Mouse (Mus musculus) heart, embryonic 10.5 days (tissue): ENCODE data around the gene Rrnad1. TPM values are rescaled to one million over a fixed set of nuclear protein-coding genes. Genes with fewer than 3 reads are reported as not detected.

Source experiments
- DNase-seq: peaks from one replicate; pipeline ENCODE4 v3.0.0-alpha.2; 2017; ENCODE audit warnings: low spot score
- H3K27ac ChIP-seq: fragments of 300-500 bp; sonication (generic); 2 replicates; pipeline ENCODE4 v1.5.1; 2016; ENCODE audit warnings: mild to moderate bottlenecking
- H3K27me3 ChIP-seq: fragments of 300-500 bp; sonication (generic); 2 replicates; pipeline ENCODE4 v1.6.1; 2016; ENCODE audit warnings: mild to moderate bottlenecking; ENCODE audit not compliant: poor library complexity, insufficient read depth, severe bottlenecking
- H3K36me3 ChIP-seq: fragments of 300-500 bp; sonication (generic); 2 replicates; pipeline ENCODE4 v1.6.1; 2016; ENCODE audit warnings: mild to moderate bottlenecking, moderate library complexity
- H3K4me1 ChIP-seq: fragments of 300-500 bp; sonication (generic); 2 replicates; pipeline ENCODE4 v1.6.1; 2016; ENCODE audit warnings: mild to moderate bottlenecking
- H3K4me3 ChIP-seq: fragments of 300-500 bp; sonication (generic); 2 replicates; pipeline ENCODE4 v1.5.1; 2016; ENCODE audit warnings: mild to moderate bottlenecking, moderate library complexity
- H3K9me3 ChIP-seq: fragments of 300-500 bp; sonication (generic); 2 replicates; pipeline ENCODE4 v1.6.1; 2016; ENCODE audit warnings: mild to moderate bottlenecking, moderate library complexity
- WGBS: fragments of 180-500 bp; shearing (Covaris S2); methylation state at CpG from one replicate; pipeline ENCODE4 v1.1.7; 2016; 5-methylcytosine and 5-hydroxymethylcytosine counted together
- polyA plus RNA-seq: library from polyadenylated mRNA; unstranded; fragments of >200 nt; fragmentation: Nextera tagmentation; extraction: Ambion mirVana; gene quantifications from 2 replicates; pipeline ENCODE4 v1.2.1, GENCODE M21; 2016

Rrnad1 gene
- polyA plus RNA-seq, 1 experiment from 2014 or later: 21.0 TPM

DNA sequence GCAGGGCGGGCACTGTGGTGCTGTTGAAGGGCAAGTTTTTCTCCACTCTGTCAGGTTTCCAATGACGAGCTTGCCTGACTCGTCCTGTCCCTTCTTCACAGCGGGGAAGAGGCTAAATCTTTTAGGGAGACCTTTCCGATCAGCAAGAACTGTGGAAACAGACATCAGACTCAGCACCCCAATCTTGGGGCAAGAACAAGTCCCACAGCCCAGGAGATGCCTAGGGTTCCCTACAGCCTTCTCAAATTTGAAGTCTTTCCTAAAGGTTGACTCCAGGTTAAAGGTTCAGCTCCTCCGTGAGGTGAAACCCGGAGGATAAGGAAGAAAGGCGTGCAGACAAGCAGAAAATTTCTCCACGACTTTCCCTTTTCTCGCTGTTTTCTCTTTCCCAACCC, 29.7 kb upstream of the Rrnad1 start:
- H3K27ac ChIP-seq: peak overlapping the region; percentile 93
- no peaks in the 10 kb centered on the region for H3K36me3 ChIP-seq
- WGBS: 6% methylated on average over 10 of the region's 10 CpGs
- H3K9me3 ChIP-seq: no peaks in the 10 kb centered on the region
- DNase-seq: peak; percentile 74
- peak overlapping the region; percentile 65 for H3K4me3 ChIP-seq
- H3K27me3 ChIP-seq: peaks cover 10% of the 10 kb centered on the region; the same call in 1 of the 2 replicates
- H3K4me1 ChIP-seq: peaks cover 33% of the 10 kb centered on the region

DNA sequence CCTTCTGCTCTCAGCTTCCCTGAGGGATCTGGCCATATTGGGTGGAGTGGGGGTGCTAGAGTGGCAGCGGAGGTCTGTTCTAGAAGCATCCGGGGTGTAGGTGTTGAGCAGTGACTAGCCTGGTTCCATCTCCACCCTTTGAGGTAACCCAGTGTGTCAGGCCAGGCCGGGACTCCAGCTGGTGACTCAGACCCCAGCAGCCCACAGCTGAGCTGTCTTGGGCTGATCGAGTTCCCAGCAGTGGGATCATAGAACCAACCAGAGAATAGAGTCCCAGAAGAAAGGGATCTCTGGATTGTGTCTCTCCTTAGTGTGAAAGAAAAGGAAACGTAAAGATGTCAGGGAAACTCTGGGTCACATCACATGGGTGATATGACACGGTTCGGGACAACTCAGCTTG, 28.9 kb upstream of the Rrnad1 start:
- Histone ChIP-seq H3K4me3 (no peak overlapping the region), H3K36me3 (0 out of 2 replicates have a peak, but pooled peaks cover 2% of the 10 kb centered on the region), H3K27me3 (peaks cover 10% of the 10 kb centered on the region; the same call in 1 of the 2 replicates), H3K27ac (peak overlapping the region; percentile 93; the same call in 1 of the 2 replicates), H3K4me1 (peaks cover 33% of the 10 kb centered on the region), H3K9me3 (no peaks in the 10 kb centered on the region)
- WGBS: 54% methylated on average over 7 of the region's 7 CpGs
- peak; percentile 73 for DNase-seq

DNA sequence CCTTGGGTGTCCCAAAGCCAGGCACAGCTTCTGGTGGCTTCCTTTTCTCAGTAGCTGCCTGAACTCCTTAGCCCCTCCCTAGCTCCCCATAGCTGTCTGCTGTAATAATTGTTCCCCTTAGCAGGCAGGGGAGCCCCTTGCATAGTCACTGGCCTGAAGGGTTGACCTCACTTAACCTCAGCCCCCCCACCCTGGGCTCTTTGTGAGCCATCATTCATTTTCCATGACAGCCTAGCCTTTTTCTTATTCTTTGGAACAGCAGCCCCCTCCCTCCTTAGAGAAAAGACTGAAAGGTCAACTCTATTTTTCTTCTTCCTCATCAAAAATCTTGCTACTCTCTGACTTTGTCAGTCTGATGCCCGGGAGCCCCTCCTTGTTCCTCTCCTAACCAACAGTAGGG, 28.4 kb upstream of the Rrnad1 start:
- WGBS: 58% methylated on average over 1 of the region's 1 CpGs
- Histone ChIP-seq H3K36me3 (0 out of 2 replicates have a peak, but pooled peaks cover 5% of the 10 kb centered on the region), H3K4me1 (peaks cover 33% of the 10 kb centered on the region), H3K9me3 (no peaks in the 10 kb centered on the region), H3K4me3 (no peak overlapping the region), H3K27me3 (peaks cover 10% of the 10 kb centered on the region; the same call in 1 of the 2 replicates), H3K27ac (peak overlapping the region; percentile 72)
- DNase-seq: no peak

DNA sequence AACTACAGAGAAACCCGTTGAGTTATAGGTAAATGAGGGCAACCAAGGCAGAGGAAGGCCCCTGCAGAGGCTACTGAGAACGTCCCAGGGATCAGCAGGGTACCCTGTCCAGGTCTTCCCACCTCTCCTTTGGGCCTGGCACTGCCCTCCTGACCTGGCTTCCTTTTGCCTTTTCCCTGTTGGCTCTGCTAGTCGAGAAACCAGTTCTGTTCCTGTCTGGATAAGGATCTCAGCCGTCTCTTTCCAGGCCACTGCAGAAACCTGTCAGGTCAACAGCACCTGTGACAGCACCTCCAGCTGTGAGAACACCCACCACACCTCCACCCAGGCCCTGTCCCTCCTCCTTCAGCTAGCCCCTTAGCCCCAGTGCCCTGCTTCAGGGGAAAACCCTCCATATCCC, 28.0 kb upstream of the Rrnad1 start:
- 15% methylated on average over 4 of the region's 4 CpGs for WGBS
- Histone ChIP-seq H3K27me3 (peaks cover 10% of the 10 kb centered on the region; the same call in 1 of the 2 replicates), H3K9me3 (no peaks in the 10 kb centered on the region), H3K36me3 (0 out of 2 replicates have a peak, but pooled peaks cover 5% of the 10 kb centered on the region), H3K4me3 (no peak overlapping the region), H3K4me1 (peaks cover 33% of the 10 kb centered on the region), H3K27ac (peak overlapping the region; percentile 72)
- DNase-seq: no peak

DNA sequence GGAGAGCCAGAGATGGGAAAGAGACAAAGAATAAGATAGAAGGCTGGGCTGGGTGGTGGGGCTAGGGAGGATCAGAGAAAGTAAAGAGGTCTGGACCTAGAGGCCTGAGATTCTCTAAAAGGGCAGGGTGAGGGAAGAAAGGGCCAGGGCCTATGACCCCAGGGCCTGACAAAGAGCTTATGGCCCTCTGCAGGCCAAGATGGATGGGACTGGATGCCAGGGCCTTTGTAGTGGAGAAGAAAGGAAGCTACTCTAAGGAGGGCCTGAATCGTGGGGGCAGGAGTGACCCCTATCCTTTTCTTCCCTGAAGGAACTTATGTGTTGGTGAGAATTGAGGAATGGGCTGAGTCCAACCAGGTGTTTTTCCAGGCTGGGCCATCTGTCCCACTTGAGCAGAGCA, 27.5 kb upstream of the Rrnad1 start:
- Histone ChIP-seq H3K27me3 (peaks cover 10% of the 10 kb centered on the region; the same call in 1 of the 2 replicates), H3K27ac (peak overlapping the region; percentile 72), H3K4me1 (peaks cover 36% of the 10 kb centered on the region), H3K9me3 (no peaks in the 10 kb centered on the region), H3K4me3 (no peak overlapping the region), H3K36me3 (0 out of 2 replicates have a peak, but pooled peaks cover 5% of the 10 kb centered on the region)
- DNase-seq: no peak
- 18% methylated on average over 1 of the region's 1 CpGs for WGBS

DNA sequence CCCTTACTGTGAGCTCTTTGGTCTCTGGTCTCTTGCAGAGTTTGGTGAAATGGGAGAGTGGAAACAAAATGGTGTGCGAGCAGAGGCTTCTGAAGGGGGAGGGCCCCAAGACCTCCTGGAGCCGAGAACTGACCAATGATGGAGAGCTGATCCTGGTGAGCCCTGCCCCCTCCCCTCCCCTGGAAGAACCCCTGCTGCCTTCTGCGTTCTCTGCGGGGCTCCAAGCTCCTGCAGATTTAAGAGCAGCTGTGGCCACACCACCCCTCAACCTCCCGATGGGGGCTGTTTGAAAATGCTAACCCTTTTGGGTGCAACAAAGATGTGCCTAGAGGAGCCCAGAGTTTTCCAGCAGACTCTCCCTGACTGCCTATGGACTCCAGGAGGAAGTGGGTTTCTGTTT, 21.9 kb upstream of the Rrnad1 start:
- H3K9me3 ChIP-seq: no peaks in the 10 kb centered on the region
- peak overlapping the region; percentile 60 for H3K4me3 ChIP-seq
- H3K36me3 ChIP-seq: 0 out of 2 replicates have a peak, but pooled peaks cover 5% of the 10 kb centered on the region
- H3K27ac ChIP-seq: peak overlapping the region; percentile 84
- 0% methylated on average over 5 of the region's 5 CpGs for WGBS
- DNase-seq: peak; percentile 89
- H3K27me3 ChIP-seq: peaks cover 52% of the 10 kb centered on the region
- H3K4me1 ChIP-seq: peaks cover 53% of the 10 kb centered on the region

DNA sequence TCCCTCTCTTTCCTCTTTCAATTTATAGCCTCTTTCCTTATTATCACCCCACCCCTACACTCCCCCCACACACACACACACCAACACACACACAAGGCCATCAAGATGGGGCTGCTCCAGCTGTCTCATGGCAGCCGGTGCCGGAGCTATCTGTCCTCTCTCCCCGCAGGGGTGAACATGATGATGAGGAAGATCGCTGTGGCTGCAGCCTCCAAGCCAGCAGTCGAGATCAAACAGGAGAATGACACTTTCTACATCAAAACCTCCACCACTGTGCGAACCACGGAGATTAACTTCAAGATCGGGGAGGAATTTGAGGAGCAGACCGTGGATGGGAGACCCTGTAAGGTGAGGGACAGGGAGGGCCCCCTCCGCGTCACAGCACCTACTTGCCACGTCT, 21.4 kb upstream of the Rrnad1 start:
- peaks cover 58% of the 10 kb centered on the region for H3K4me1 ChIP-seq
- 7% methylated on average over 12 of the region's 12 CpGs for WGBS
- H3K27me3 ChIP-seq: peaks cover 57% of the 10 kb centered on the region
- H3K9me3 ChIP-seq: no peaks in the 10 kb centered on the region
- H3K36me3 ChIP-seq: 0 out of 2 replicates have a peak, but pooled peaks cover 5% of the 10 kb centered on the region
- DNase-seq: no peak
- peak overlapping the region; percentile 84 for H3K27ac ChIP-seq
- H3K4me3 ChIP-seq: peak overlapping the region; percentile 60

DNA sequence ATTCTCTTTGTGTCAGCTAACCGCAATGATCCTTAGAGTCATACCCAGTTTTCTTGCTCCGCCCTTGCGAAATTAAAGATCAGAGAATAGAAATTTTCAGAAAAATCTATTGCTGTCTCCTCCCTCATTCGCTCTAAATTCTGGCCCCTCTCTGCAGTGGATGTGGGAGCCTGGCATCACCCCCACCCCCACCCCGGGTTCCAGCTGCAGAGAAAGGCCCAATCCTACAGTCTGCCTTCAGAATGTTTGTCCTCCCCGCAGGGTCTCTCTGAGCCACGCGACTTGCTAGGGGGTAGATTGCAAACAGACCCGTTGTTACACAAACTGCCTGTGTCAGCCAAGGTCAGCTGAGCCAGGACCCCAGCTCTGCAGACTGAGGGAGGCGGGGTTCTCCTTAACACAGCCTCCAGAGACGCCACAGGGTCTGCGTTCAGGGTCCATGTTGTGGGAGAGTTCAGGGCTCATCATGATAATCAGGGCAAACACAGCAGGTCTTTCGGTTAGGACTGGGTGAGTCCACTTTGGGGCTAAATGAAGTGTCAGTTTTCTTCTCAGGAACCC, 19.5 kb upstream of the Rrnad1 start:
- peak overlapping the region; percentile 79 for H3K27ac ChIP-seq
- 0 out of 2 replicates have a peak, but pooled peaks cover 5% of the 10 kb centered on the region for H3K36me3 ChIP-seq
- H3K4me1 ChIP-seq: peaks cover 76% of the 10 kb centered on the region
- H3K9me3 ChIP-seq: no peaks in the 10 kb centered on the region
- WGBS: 10% methylated on average over 13 of the region's 13 CpGs
- H3K27me3 ChIP-seq: peaks cover 70% of the 10 kb centered on the region
- H3K4me3 ChIP-seq: peak overlapping the region; percentile 62
- no peak for DNase-seq

DNA sequence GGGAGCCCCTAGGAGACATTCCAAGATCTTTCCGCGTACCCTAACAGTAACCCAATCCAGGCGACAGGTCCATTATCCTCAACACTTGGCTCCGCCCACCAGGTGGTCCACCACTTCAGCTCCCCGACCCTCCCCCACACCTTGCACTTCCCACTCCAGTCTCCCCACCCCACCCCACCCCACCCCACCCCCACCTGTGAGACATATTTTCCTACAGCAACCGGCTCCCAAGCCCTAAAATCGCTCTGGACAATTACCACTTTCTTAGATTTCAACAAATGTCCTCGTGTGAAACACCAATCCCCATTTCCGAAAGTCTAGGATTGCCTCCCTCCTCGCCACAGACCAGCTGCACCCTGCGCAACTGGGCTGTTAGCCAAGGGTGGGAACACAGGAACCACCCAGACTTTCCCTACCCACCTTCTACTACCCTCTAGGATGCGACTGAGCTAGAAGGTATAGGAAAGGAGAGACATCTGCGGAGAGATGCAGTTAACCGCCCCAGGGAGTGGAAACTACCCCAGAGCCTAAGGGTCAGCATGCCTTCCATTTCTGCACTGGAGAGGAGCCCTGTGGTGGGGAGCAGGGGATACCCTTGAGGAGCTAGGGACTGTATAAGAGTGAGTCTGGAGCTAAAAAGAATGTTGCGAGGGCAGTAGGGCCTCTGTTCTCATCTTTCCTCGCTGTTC, 18.9 kb upstream of the Rrnad1 start:
- peaks cover 83% of the 10 kb centered on the region for H3K4me1 ChIP-seq
- no peak for DNase-seq
- 8% methylated on average over 16 of the region's 16 CpGs for whole genome bisulfite sequencing
- 0 out of 2 replicates have a peak, but pooled peaks cover 4% of the 10 kb centered on the region for H3K36me3 ChIP-seq
- peaks cover 75% of the 10 kb centered on the region for H3K27me3 ChIP-seq
- peak overlapping the region; percentile 79 for H3K27ac ChIP-seq
- peak overlapping the region; percentile 62 for H3K4me3 ChIP-seq
- no peaks in the 10 kb centered on the region for H3K9me3 ChIP-seq

DNA sequence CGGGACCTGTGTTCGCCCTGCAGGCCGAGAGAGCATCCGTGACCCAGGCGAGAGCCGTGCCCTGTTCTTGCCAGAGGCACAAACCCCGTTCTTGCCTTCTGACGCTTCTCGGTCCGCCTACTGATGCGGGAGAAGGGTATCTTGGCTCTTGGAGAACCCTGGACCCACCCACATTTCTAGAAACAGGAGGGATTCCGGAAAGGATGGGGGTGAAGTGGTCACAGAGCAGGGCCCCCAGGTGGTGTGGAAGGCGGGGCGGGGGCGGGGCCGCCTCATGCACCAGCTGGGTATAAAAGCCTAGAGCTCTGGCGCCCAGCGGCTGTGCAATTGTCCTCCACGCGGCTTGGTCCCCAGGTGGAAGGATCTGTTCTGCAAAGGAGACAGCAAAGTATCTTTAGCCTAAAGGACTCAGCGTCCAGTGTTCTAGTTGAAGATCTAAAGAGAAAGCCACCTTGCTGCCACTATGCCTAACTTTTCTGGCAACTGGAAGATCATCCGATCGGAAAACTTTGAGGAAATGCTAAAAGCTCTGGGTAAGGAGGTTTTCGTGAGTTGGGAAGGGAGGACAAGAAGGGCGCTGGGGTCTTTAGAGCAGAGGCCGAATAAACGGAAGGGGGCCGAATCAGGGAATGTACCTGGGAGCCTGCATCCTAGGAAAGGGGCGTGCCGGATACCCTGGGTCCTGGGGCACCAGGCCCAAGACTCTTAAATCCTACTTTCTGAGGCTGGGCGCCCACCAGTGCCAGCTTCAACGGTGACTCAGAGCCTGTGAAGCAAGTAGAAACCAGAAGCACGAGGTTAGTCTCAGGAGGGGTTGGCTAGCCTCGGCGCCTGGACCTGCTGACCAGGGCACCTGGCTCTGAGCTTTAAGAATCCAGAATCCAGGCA, 18.1 kb upstream of the Rrnad1 start, which contains the start of gene Crabp2:
Crabp2 (plus strand) TSS at position 289 of the 888 bp plus-strand sequence.
- Histone ChIP-seq H3K27me3 (peaks cover 75% of the 10 kb centered on the region), H3K36me3 (no peaks in the 10 kb centered on the region), H3K27ac (peak within 1 kb of the TSS; percentile 79), H3K4me1 (peaks cover 84% of the 10 kb centered on the region), H3K9me3 (no peaks in the 10 kb centered on the region), H3K4me3 (peak within 1 kb of the TSS; percentile 62)
- 2% methylated on average over 35 of the region's 35 CpGs for WGBS
- peak; percentile 74 for DNase-seq

DNA sequence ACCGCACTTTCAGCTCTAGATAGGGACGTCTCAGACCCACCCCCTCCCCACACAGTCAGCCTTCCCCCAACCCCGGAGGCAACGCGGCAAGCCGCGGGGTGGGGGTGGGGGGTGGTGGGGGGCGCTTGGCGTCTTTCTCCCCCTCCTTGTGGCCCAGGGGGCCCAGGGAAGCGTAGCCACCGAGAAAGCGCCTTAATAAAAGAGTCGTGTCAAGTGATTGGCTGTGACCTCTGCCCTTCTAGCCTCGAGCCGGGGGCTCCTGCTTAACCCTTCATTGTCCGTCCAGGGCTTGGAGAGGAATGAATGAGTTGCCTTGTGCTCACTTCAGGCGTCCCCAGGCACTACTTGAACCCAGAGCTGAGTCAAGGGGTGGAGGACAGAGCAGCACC, 17.3 kb upstream of the Rrnad1 start:
- DNase-seq: no peak
- Histone ChIP-seq H3K36me3 (no peaks in the 10 kb centered on the region), H3K27ac (peak overlapping the region; percentile 79), H3K9me3 (no peaks in the 10 kb centered on the region), H3K27me3 (peaks cover 69% of the 10 kb centered on the region), H3K4me3 (peak overlapping the region; percentile 62), H3K4me1 (peaks cover 78% of the 10 kb centered on the region)
- under 1% methylated on average over 17 of the region's 17 CpGs for WGBS

DNA sequence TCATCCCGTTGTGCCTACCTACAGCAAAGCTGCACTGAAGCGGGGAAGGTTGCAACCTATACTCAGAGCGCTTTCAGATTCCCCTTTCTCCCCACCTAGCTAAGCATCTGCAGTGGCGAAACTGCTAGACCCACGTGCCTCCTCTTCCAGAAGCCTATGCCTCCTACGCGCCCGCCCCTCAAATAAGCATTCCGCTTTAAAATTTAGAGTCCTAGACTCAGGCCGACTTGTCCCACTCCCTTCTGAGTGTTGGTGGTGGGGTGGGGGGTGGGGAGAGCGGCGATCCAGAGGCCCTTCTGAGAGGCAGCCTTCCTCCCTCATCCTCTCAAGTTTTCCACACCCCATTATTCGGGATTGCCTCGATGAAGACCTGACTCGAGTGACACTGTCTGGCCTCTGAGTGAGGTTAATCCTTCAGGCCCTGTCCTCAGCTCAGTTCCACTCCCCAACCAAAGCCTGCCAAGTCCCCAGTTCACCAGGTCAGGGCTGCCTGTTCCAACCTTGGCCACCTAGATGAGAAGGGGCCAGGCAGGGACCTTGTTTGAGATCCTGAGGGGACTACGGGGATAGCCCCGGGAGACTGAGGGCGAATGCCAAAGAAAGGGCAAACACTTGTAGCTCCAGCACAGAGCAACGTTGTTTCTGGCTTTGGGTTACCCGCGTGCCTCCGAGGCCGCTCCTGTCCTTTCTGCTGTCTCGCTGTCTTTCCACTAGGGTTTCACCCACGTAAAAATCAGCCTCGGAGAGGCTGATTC, 16.7 kb upstream of the Rrnad1 start:
- Histone ChIP-seq H3K27me3 (peaks cover 69% of the 10 kb centered on the region), H3K27ac (peak overlapping the region; percentile 79), H3K36me3 (peaks cover 5% of the 10 kb centered on the region), H3K4me3 (peak overlapping the region; percentile 62), H3K9me3 (no peaks in the 10 kb centered on the region), H3K4me1 (peaks cover 72% of the 10 kb centered on the region)
- DNase-seq: no peak
- WGBS: 2% methylated on average over 26 of the region's 26 CpGs
